Mouse (Mus musculus) adrenal gland (tissue): Measurements from ENCODE around the gene Prkcsh.

Experiments
- intact Hi-C: fragments of 180-260 bp; cut with DNase I; formaldehyde crosslinking; loops from one replicate; pipeline ENCODE4 v1.15.1; 2025

Prkcsh gene

GRCm38 (mm10) chr9:22037826-22038225, 35.2 kb downstream of the Prkcsh start:
- intact Hi-C loops, result no loop called here

- intact Hi-C loops, result no loop called here
Observed at GRCm38 (mm10) chr9:22041832-22042231, 39.2 kb downstream of the Prkcsh start.

GRCm38 (mm10) chr9:22047329-22047728, 44.7 kb downstream of the Prkcsh start:
- intact Hi-C loops, result loop anchor here (5.0 kb wide), 1 partner anchor 40 kb away; no protein-coding TSS in a partner anchor

GRCm38 (mm10) chr9:22049315-22049714, 46.7 kb downstream of the Prkcsh start:
- intact Hi-C loops, result loop anchor here (5.0 kb wide), 1 partner anchor 42 kb away; no protein-coding TSS in a partner anchor

DNA sequence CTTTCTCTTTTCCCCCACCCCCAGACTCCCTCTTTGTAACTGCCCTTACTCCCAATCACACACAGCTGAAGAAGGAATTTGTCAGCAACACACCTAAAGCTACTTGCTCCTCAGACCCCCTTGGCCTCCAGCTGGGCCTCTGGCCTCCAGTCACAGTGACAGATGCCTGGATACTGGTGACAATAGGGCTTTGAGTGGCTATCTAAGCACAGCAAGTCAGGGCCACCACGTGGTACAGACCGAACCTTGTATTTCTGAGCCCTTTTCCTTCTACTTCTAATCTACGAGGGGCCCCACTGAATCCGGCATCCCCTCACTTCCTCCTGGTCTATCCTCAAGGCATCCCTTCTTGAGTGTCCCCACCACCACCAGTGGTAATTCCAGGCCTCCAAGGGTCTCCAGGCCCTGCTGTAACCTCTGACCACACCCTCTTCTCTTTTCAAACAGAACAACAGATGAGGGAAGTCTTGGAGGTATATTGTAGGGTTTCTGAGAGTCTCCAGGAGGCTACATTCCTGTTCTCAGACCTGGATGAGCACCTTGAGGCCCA, 47.2 kb downstream of the Prkcsh start:
- intact Hi-C loops, result loop anchor here (5.0 kb wide), 1 partner anchor 42 kb away; no protein-coding TSS in a partner anchor

DNA sequence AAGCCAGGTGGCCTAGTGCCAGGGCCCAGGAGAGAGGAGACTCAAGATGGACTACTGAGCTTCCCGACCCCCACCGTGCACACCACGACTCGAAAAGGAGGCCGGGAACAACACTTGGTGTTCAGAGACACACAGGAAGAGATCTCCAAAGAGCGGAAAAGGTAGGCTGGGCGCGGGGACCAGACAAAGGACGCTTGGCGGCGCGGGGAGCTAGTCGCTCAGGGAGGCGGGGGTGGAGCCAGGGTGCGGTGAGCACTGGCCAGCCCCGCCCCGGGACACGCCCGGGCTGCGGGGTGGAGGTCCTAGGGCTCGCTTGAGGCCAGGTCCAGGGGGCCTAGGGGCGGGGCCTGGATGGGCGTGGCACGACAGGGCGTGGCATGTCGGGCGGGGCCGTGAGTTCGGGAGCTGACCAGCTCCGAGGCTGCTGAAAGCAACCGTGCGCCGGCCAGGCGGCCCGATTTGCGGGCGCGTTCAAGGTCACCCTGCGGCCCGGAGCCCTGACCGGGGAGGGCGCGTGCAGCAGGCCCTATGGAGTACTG, 47.8 kb downstream of the Prkcsh start:
- intact Hi-C loops, result no loop called here

DNA sequence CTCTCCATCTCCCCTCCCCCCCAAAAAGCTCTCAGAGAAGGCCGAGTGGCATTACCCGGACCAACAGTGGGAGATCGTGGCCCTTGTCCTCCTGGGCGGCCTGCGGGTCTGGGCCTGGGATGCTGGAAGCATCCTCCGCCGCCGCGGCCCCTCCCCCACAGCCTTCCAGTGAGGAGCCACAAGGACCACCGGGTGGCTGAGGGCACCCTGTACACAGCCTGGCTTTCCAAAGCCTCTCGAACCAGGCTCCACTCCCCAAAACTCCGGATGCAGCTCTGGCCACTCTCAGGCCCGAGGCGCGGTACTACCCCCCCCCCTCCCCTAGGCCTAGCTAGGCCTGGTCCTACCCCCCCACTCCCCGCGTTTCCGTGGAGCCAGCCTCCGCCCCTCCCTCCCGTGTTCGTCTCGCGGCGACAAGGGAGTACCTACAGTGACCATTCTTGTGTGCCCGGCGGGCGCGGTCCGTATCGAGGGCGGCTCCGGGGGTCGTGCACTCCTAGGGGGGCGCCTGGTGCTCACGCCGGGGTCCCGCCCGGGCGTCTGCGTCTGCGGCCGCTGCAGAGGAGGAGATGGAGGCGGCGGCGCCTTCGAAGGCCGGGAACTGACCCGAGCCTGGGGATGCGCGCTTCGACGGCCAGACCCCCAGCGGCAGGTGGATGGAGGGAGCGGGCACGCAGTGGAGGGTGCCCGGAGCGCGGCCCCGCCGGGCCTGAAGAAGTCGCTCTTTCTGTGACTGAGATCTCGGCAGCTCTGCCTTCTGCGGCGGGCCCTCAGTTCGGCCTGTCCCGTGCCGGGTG, 48.8 kb downstream of the Prkcsh start:
- intact Hi-C loops, result no loop called here

DNA sequence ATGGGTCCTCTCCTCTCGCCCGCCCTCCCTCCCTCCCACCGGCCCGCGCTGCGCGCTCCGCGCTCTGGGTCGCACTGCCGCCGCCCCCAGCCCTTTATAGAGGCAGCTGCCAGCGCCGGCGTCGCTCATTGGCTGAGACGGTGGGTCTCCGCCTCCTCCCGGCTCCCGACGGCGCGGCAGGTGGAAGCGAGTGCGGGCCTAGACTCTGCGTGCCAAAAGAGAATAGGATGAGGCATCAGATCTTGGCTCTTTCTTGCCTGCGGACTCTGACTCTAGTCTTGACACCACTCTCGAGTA, 49.3 kb downstream of the Prkcsh start, which contains the start of gene Elavl3:
Gene Elavl3 (minus strand): TSS at position 66 of the 297 bp plus-strand sequence.
- intact Hi-C loops, result no loop called here

DNA sequence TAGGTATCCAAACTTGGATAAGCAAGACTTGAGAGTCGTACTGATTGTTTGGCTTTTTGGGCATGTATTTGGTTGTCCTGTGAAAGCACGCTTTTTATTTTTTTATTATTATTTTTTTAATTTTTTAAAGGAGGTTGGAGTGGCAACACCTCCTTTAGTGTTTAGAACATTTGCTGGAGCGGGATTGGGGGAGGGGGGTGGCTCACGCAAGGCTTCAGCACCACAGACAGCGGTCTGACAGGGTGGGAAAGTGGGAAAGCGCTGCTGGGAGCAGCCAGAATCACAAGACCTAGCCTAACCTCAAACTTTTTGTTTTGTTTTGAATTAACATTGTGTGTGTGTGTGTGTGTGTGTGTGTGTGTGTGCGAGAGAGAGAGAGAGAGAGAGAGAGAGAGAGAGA, 51.1 kb downstream of the Prkcsh start:
- intact Hi-C loops, result loop anchor here (2.0 kb wide), 1 partner anchor 75 kb away; no protein-coding TSS in a partner anchor

DNA sequence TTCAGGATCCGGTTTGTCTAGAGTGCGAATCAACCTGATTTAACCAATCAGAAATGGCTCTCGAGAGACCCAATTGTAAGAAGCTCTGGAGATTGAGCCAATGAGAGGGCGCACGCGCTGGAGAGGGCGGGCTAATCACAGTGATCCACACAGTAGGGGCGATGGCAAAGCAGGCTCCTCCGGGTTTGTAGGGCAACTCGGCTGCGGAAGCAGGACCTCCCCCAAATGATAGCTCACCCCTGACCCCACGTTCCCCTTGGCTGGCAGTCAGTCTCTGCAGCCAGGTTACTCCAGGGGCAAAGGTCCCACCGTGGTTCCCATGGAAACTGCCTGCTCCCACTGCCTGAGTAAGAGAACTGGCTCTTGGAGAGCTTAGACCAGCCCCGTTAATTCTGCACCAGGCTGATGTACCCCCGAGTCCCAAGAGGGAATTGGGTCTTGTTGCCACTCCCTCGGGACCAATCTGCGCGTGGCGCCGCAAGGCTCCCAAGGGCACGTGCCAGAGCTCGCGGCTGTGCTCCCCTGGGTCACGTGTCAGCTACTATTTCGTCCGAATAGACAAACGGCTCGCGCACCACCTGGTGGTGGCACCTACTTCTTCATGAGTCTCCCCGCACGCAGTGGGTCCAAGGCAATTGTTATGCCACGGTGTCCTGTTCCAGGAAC, 51.9 kb downstream of the Prkcsh start:
- intact Hi-C loops, result loop anchor here (2.0 kb wide), 1 partner anchor 76 kb away; no protein-coding TSS in a partner anchor

- intact Hi-C loops, result loop anchor here (2.0 kb wide), 1 partner anchor 77 kb away; no protein-coding TSS in a partner anchor
Observed at GRCm38 (mm10) chr9:22055713-22056112, 53.1 kb downstream of the Prkcsh start.

GRCm38 (mm10) chr9:22056303-22056910, 53.8 kb downstream of the Prkcsh start:
- intact Hi-C loops, result no loop called here

DNA sequence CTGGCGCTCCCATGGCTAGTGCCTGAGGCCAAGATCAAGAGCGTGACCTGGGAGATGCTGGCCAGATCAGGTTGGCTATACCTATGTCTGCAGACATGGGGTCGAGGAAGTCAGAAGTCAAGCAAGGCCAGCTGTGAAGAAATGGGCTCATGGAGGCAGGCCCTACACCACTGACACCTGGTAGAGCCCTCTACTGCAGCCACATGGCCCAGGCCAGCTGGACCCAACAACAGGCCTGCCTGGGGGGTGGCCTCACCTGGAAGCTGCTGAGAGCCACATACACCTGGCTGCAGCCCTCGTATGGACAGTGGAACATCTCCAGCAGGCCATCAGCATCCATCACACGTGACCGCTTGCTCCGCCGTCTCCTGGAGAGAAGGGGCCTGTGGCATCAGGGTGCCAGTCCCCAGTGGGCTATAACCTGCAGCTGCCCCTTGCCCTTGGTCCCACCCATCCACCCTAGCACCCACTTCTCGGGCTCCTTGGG, 54.5 kb downstream of the Prkcsh start:
- intact Hi-C loops, result no loop called here

GRCm38 (mm10) chr9:22058011-22058424, 55.4 kb downstream of the Prkcsh start:
- intact Hi-C loops, result no loop called here

GRCm38 (mm10) chr9:22061339-22061738, 58.7 kb downstream of the Prkcsh start:
- intact Hi-C loops, result loop anchor here (10.0 kb wide), 1 partner anchor 163 kb away; the partner anchor contains the start of gene Zfp809
